Mouse (Mus musculus) urinary bladder, postnatal 36 days (tissue): ENCODE data around the gene Fcrl6.

ENCODE experiments used
- DNase-seq, 2 experiments: peaks; one replicate each; pipeline ENCODE4 v3.0.0; 2022; ENCODE audit warnings: low spot score in 2 of 2, mixed read lengths in 1 of 2

Gene Fcrl6

DNA sequence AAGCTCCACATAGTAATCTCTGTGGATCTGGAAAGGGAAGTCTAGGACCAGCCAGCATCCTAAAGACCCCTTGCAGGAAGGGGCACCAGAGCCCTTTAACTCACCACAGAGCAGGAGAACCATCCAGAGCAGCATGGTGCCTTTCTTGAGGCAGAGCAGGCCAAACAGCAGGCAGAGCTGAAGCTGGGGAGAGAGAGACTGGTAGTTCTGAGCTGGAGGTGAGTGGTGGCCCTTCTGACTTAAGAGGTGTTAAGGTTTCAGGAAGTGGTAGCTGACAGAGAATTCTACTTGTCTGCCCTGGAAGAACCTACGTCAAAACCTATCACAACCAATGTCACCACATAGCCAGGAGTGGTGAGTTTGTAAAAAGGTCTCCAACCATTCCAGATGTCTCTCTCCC lies at the start of gene Fcrl6:
Gene Fcrl6 (minus strand): TSS at position 226 of the 400 bp plus-strand sequence.
- DNase-seq = no peak

DNA sequence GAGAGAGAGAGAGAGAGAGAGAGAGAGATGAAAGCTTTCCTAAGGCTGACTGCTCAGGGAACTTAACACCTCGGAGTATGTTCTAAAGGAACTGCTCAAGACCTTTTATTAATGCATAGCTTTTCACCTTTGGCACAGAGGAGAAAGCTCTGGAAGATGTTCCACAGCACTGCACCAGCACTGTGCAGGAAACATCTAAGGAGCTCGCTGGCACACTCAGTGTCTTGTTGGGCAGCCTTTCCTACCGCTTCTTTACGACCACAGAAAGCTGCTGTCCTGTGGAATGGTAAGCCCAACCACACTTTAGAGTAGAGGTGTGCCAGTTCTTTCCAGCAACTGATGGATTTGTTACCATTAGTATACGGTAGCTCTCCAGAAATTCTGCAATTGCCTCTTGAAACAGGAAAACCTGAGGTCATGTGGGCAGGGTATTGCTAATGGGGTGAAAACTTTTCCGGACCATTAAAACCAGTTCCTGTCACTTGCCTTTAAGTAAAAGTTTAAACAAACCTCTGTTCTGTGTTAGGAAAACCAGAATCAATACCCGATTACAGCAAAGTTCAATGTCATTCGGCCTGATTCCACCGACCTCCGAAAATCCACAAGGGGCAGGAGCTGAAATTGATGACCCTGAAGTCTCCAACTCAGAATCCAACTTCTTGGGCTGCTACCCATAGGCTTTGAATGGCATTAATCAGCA lies 49.1 kb upstream of the Fcrl6 start:
- DNase-seq = no peak

DNA sequence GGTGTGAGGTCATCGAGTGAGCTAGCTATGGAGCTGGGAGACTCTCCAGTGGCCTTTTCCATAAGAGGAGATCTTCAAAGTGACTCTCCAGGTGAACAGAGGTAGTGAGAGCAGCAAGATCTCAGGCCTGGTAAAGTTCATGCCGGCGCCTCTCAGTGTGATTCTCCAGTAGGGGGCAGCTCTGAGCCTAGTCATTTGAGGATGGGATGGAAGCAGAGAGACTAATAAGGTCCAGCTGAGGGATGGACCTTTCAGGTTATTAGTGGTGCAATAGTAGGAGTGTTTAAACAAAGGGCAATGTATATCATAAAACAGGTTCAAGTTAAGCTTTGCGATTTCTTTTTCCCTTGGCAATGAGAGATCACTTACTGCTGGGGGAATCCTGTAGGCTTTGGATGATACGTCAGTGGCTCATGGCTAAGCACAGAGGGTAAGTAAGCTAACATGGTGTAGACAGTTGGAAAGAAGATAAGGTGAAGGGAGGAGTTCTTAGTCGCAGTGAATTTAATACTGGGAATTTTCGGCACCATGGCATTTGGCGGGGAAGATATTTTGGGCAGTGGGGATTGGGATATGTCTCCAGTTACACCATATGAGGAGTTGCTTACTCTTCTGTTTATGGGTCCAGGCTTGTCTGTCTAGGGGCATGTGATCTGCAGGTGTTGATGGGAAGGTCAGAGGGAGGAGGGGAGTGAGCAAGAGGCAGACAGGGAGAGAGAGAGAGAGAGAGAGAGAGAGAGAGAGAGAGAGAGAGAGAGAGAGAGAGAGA lies 48.4 kb upstream of the Fcrl6 start:
- no peak for DNase-seq

DNA sequence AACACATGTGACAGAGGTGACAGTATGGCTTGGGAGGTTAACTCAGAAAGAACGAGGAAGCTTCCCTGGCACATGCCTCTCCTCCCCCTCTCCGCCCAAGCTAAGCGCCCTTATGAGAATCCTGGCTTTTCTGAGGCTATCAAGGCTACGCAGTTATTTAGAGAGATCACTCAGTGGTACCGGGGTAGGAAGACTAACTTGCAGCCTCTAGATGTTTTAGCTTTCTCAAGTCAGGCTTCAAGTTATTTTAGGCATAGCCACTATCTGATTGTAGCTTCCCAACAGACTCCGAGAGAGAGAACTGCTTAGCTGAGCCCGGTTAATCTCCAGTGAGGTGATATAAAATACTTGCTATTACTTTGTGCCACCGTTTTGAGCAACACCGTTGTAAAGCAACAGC lies 47.0 kb upstream of the Fcrl6 start:
- DNase-seq = no peak

DNA sequence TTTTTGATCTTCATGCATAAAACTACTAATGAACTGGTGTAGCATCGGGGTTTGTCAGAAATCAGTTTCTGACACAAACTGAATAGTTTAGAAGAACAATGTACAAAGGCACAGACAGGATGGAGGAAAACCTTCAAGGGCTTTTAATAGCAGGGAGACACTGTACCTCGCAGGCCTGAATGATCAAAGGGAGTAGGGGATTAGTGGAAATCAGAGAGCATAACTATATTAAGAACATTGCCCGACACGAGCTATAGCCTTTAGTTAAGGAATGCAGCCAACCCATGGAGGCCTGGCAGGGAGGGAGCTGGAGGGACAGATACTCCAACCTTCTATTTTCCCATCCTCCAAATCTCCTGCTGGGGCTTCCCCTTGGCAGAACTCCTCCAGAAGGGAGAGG lies 44.9 kb upstream of the Fcrl6 start:
- no peak for DNase-seq

DNA sequence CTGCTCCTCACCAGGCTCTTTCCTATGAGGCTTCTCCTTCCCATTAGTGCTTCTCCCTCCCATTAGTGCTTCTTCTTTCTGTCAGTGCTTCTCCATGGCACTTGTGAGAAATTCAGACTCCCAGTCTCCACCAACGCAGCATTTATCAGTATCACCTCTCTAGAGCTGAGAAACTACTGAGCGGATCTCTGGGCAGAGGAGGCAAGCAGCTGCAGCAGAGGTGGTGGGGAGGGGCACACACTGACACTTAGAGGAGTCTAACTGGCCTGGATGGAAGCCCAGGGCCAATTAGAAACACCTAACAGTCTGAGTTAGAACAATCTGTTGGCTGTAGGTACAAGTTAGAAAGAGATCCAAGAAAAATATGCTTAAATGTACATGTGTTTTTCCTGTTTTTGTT lies 36.4 kb upstream of the Fcrl6 start:
- DNase-seq = no peak

DNA sequence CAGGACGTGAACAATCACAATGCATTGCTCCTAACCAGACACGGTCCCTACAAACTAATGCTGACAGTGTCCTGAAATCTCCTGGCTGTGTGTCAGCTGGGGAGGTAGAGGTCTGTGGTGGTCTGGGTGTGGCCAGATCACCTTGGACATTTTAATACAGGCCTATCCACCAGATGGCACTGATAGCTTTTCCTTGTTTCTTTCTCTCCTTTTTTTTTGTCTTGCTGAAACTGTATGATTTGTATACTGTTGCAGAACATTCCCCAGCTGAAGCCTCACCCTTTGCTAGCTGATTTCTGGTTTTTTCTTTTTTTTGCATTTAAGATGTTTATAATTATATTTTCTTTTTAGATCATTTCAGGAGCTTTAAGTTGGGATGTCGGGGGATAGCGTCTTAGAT lies 35.5 kb upstream of the Fcrl6 start:
- DNase-seq = no peak

DNA sequence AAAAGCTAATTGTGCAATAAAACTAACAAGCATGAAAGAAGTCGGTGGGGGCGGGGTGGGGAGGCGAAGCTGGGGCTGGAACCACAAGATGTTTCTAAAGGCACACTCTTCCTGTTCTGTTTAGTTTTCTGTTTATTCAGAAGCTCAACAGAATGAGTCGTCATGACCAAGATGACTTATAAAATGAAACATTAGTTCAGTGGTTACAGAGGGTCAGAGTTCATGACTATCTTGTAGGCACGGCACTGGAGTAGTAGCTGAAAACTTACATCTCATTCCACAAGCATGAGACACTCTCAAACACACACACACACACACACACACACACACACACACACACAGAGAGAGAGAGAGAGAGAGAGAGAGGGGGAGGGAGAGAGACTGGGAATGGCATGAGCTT lies 33.9 kb upstream of the Fcrl6 start:
- no peak for DNase-seq

DNA sequence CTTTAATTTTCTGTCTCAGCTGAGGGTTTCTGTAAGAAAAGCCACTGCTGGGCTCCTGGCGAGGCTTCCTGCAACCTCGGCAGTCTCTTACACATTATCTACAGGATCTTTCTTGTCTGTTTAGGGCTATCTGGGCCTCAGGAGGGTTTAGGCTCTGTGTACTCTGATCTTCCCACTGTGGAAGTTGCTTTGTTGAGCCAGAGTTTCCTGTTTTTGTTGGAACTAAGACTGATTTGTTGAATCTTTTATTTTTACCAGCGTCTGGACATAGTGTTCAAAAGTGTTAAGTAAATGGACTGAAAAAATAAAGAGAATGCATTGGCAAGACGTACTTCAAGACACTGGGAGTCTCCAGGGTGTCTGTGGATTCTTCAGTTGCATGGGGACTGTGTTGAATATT lies 32.9 kb upstream of the Fcrl6 start:
- no peak for DNase-seq

DNA sequence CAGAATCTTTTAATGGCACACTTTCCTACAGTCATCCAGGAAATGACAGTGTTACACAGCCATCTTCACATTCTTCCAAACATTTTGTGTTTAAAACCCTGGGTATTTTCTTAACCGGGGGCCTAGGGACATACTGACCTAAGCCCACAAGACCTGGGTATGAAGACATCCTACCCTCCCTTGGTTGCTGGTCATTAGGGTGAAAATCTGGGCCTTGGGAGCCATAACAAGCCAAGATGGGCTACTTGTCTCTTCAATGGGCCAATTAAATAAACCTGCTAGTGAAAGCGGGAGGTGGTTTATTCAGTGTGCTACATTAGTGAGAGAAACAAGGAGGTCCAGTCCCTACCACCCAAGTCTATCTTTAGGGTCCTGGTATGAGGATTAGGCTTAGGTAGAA lies 31.8 kb upstream of the Fcrl6 start:
- no peak for DNase-seq

DNA sequence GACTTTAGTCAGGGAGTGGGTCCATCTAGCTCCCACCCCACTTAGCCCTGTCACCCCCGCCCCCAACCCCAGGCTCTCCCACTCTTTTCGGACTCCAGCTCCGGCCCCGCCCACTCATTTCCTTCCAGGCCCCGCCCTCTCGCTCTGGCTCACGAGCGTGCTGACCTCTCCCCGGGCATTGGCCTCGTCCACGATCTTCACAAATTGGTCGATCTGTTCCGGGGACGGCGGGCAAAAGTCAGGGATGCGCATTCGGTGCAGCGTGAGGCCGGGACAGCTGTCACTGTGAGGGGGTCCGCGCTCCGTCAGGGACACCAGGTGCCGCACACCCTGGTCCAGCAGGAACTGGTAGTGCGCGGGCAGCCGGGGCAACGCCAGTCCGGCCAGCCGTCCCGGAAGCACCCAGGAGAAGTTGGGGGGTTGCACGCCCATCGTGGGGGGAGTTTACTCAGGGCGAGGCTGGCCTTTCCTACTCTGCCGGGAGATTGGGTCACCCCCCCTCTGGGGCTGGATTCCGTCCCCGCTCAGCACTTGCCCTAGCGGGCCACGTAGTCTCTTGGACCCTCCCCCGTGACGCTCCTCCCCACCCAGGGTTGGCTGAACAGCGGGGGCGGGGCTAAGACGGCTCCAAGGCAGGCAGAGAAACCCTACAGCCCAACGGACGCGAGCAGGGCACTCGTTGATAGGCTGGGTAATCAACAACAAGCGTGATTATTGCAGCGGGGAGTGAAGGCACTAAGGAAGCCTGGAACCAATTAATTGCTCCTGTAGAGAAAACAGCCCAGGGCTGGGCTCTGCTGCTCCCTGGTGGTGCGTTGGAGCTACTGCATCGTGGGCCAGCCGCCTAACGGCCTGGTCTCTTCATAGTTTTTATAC lies 30.3 kb upstream of the Fcrl6 start, which contains the start of gene Dusp23:
Gene Dusp23 (minus strand): TSS at position 512 of the 876 bp plus-strand sequence.
- DNase-seq = peak; percentile 97 to 98

DNA sequence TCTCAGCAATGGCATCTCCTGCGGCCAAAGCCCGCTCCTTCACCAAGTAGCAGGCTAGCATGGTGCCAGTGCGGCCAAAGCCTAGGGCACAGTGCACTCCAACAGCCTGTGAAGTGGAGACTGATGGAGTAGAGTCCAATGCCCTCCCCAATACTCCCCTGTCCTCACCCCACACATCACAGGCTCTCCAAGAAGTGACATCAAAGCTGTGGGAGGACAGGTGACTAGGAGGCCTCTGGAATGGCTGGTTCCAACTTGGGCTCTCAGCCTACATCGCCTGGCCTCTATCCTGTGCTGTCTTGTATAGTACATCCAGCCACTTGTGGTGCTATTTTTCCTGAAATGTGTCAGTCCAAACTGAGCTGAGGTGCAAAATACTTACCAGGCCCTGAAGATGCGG lies 29.4 kb upstream of the Fcrl6 start:
- no peak for DNase-seq

DNA sequence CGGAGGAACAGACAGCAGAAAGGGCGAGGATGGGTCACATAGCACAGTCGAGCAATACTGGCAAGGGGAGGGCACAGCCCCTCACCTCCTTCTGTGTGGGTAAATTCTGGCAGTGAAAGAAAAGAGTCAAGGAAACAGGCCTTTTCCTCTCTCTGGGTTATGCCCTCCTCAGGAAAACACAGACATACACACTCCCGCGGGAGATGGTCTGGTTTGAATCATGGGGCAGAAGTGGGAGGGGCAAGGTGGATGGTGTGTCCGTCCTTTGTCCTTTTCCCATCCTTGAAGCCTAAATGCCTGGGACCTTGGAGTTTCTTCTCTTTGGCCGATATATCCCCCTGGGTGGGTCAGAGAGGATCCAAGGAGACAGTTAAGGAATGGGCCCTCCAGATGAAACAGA lies 27.5 kb upstream of the Fcrl6 start:
- DNase-seq = no peak

DNA sequence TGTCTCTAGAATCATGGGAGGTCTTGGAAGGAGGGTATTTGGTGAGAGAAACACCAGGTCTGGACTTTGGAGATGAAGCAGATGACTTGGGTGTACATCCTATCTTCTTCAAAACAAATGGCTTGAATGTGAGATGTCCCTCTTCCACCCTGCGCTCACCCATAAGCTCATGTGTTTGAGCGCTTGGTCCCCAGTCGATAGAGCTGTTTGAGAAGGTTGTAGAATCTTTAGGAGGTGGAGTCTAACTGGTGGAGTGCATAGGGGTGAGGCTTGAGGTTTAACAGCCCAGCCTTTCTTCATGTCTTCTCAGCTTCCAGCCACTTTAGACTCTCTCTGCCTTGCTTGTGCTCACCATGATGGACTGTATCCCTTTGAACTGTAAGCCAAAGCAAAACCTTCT lies 24.0 kb upstream of the Fcrl6 start:
- DNase-seq = no peak

DNA sequence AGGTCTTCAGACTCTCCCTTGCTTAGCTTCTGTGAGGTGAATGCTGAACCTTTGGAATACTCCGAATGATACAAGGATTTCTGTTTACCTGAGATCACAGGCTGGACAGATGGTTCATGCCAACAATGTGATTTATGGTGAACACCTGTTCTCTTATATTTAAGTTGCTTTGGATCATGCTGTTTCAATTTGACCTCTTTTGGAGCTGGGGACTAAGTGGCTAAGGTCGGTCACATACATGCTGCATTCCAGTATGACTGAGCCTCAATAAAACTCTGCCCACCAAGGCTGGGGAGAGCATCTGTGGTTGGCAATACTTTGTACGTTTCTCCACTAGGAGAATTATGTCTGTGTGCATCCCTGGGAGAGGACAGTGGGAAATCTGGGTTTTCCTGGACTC lies 21.7 kb upstream of the Fcrl6 start:
- no peak for DNase-seq

DNA sequence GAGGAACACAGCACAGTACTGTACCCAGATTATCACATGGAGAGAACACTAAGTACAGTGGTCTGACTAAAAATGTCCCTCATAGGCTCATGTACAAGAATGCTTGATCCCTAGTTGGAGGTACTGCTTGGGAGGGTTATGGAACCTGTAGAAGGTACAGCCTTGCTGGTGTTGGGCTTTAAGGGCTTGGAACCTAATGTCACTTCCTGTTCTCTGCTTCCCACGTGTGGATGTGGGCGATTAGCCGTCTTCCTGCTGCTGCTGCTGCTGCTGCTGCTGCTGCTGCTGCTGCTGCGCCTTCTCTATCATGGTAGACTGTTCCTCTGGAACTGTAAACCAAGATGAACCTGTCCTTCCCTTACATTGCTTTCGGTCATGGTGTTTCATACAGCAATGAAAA lies 21.2 kb upstream of the Fcrl6 start:
- no peak for DNase-seq

DNA sequence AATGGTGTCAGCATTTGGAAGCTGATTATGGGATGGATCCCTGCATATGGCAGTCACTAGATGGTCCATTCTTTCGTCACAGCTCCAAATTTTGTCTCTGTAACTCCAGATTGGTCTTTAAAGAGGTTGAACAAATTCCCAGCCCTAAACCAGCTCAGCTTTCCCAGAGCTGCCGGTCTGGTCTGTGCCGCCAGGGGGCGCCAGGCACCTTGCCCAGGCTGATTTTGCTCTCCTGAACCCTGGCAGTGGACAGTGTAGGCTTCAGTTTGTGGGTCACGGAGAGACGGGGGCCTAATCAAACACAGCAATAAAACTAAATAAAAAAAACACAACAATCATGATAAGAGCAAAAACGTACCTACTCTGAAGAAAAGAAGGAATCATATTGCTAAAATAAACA lies 16.9 kb upstream of the Fcrl6 start:
- DNase-seq = peak; percentile 64 to 68

DNA sequence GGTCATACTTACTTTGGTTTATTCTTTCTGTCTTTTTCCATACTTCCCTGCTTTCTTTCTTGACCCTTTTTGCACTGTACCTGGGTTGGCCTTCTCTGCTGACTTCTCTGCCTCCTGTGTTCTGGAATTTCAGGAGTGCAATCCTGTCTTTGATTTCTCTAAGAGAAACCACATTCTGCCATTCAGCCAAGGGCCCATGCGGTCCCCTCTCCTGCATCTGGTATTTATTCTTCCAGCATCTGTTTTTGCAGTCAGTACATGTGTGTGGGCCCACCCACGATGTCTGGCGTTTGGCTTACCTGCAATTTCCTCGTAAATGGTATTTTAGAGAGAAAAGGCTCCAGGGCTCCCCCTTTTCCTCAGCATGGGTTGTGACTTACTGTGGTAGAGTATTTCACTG lies 15.8 kb upstream of the Fcrl6 start:
- no peak for DNase-seq

DNA sequence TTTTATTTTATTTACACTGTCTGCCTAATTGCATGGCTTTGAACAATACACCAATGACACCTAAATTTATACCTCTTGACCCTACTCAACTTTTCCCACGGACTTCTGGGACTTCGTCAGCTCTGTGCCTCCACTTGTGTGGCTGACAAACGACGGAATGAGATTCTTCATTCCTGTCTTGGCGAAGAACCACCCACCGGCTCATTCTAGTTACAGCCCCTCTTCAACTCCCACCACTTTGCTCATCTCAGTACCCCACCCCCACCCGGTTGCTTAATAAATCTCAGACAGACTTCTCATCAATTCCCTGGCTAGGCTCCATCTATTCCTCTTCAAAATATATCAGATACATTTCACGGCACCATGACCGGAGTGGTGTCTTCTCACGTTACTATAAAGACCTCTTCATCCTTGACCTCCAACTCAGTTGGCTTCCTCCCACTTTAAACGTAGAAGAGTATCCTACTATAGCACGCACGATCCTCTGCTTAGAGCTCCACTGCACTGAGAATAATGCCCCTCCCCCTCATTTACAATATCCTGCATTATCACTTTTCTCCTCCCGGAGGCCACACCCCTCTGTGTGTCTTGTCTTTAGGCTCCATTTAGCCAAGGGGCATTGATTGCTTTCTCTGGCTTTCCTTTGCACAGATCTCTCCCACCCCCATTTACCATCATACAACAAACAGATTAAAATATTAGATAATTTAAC lies 15.2 kb upstream of the Fcrl6 start:
- DNase-seq = no peak

DNA sequence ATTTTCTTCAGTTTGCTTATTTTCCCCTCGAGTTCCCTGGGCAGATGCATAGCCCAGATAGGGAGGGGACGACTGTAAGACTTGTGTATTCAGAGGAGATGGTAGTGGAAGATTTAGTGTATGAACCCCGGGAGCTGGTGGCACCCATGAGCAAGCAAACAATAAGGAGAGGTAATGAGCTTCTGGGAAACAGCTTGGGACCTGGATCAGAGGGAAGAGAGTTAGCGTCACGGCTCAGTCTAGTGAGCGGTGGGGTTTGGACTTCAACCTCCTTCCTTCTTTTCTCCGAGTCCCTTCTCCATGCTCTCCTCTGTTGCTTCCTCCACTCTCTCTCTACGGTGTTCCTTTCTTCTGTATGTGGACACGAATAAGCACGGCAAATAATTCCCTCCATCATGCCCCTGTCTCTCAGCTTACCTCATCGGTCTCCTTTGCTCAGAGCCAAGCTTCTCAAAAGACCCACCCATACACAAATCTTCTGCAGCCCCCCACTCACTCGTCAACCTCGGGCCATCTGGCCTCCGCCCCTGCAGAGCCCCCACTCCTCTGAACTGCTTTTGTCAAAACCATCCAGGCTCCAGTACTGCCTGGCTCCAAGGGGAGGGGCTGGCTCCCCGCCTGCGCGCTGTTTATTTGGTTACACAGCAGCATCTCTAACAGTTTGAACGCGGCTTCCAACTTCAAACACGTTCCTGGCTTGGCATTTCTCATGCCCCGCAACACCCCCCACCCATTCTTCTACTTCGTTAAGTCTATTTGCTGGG lies 14.4 kb upstream of the Fcrl6 start:
- DNase-seq = peak in 1 of 2 experiments; percentile 20

DNA sequence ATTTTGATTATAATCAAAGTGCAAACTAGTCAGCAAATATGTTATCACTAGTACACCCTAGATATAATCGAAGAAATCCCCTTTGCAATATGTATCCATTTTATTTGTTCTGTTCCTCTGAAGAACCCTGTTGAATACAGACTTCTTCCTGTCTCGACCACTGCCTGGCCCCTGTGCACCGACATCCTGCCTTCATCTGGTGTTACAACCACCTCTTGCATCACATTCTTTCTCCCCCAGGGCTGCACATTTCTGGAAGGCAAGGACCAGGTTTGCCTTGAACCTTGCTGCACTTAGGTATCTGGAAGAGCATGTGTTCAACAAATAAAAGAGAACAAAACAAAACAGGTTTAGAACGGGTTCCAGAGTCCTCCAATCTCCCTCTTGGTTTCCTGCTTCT lies 13.1 kb upstream of the Fcrl6 start:
- no peak for DNase-seq
